Mouse (Mus musculus) heart, embryonic 15.5 days (tissue): ENCODE results near the gene Riok2. TPM values are rescaled to one million over a fixed set of nuclear protein-coding genes. Genes with fewer than 3 reads are reported as not detected.
"Not testable (repeated sequence)": the region's sequence is repeated elsewhere in the genome, so short reads cannot be mapped to it uniquely, and the experiment has no call there.

Experiments
- ATAC-seq: fragments of 200-750 bp; cut with Nextera tagmentation; replicated peaks from 2 replicates; pipeline ENCODE4 v1.8.0; 2017; ENCODE audit warnings: low read depth, moderate TSS enrichment; ENCODE audit not compliant: insufficient number of reproducible peaks, insufficient read depth, low FRiP score
- H3K27ac ChIP-seq: fragments of 300-500 bp; sonication (generic); 2 replicates; pipeline ENCODE4 v1.5.1; 2015; ENCODE audit warnings: mild to moderate bottlenecking, inconsistent platforms
- H3K27me3 ChIP-seq: fragments of 300-500 bp; sonication (generic); 2 replicates; pipeline ENCODE4 v1.6.1; 2015; ENCODE audit warnings: inconsistent platforms
- H3K36me3 ChIP-seq: fragments of 300-500 bp; sonication (generic); 2 replicates; pipeline ENCODE4 v1.6.1; 2015; ENCODE audit warnings: mild to moderate bottlenecking, inconsistent platforms
- H3K4me1 ChIP-seq: fragments of 300-500 bp; sonication (generic); replicated peaks from 2 replicates; pipeline ENCODE4 v1.6.1; 2015; ENCODE audit warnings: inconsistent platforms
- H3K4me2 ChIP-seq: fragments of 300-500 bp; sonication (generic); 2 replicates; pipeline ENCODE4 v1.6.1; 2015; ENCODE audit warnings: inconsistent platforms, mild to moderate bottlenecking, moderate library complexity
- H3K4me3 ChIP-seq: fragments of 300-500 bp; sonication (generic); 2 replicates; pipeline ENCODE4 v1.5.1; 2015; ENCODE audit warnings: mild to moderate bottlenecking, inconsistent platforms
- H3K9ac ChIP-seq: fragments of 300-500 bp; sonication (generic); 2 replicates; pipeline ENCODE4 v1.6.1; 2015; ENCODE audit warnings: mild to moderate bottlenecking, inconsistent platforms
- H3K9me3 ChIP-seq: fragments of 300-500 bp; sonication (generic); replicated peaks from 2 replicates; pipeline ENCODE4 v1.6.1; 2016; ENCODE audit warnings: inconsistent platforms
- WGBS: fragments of 180-500 bp; shearing (Covaris S2); methylation state at CpG from one replicate; pipeline ENCODE4 v1.1.7; 2015; ENCODE audit warnings: mixed read lengths; 5-methylcytosine and 5-hydroxymethylcytosine counted together
- polyA plus RNA-seq: library from polyadenylated mRNA; unstranded; fragments of >200 nt; fragmentation: Nextera tagmentation; extraction: Ambion mirVana; gene quantifications from 2 replicates; pipeline ENCODE4 v1.2.1, GENCODE M21; 2015

The Riok2 gene
- 17.9 and 21.3 TPM in 2 replicates for polyA plus RNA-seq

- WGBS, result under 1% methylated on average over 48 of the region's 48 CpGs
- H3K4me2 ChIP-seq, result peak within 1 kb of the TSS; percentile 82
- ATAC-seq, result peak; percentile 97
- H3K27ac ChIP-seq, result peak within 1 kb of the TSS; percentile 93
- no peaks in the 10 kb centered on the region for H3K9me3 ChIP-seq
- H3K27me3 ChIP-seq, result no peaks in the 10 kb centered on the region
- no peaks in the 10 kb centered on the region; the same call in 1 of the 2 replicates for H3K36me3 ChIP-seq
- H3K4me3 ChIP-seq, result peak within 1 kb of the TSS; percentile 82
- H3K9ac ChIP-seq, result peak within 1 kb of the TSS; percentile 89
- H3K4me1 ChIP-seq, result peaks cover 12% of the 10 kb centered on the region
Observed at GRCm38 (mm10) chr17:17373918-17374910, at the start of gene Riok2. TSS of gene Riok2 (plus strand) at chr17:17374309.

GRCm38 (mm10) chr17:17326022-17326421 is 48.1 kb upstream of the Riok2 start:
- WGBS, result 84% methylated on average over 1 of the region's 1 CpGs
- not testable (repeated sequence) for H3K27ac ChIP-seq, ATAC-seq

GRCm38 (mm10) chr17:17326636-17327035 is 47.5 kb upstream of the Riok2 start:
- H3K4me1 ChIP-seq, result no peaks in the 10 kb centered on the region
- WGBS, result 84% methylated on average over 4 of the region's 4 CpGs
- H3K9ac ChIP-seq, result no peak overlapping the region
- no peaks in the 10 kb centered on the region; the same call in 1 of the 2 replicates for H3K9me3 ChIP-seq
- no peaks in the 10 kb centered on the region for H3K27me3 ChIP-seq
- no peak overlapping the region for H3K27ac ChIP-seq
- ATAC-seq, result no peak
- no peaks in the 10 kb centered on the region for H3K36me3 ChIP-seq
- no peak overlapping the region for H3K4me3 ChIP-seq
- no peak overlapping the region for H3K4me2 ChIP-seq

More at GRCm38 (mm10) chr17:17326022-17326421, 48.1 kb upstream of the Riok2 start:
- not testable (repeated sequence) for H3K9me3 ChIP-seq, H3K4me2 ChIP-seq, H3K9ac ChIP-seq, H3K36me3 ChIP-seq, H3K4me3 ChIP-seq, H3K4me1 ChIP-seq, H3K27me3 ChIP-seq

GRCm38 (mm10) chr17:17345374-17346183 is 28.5 kb upstream of the Riok2 start:
- H3K27me3 ChIP-seq, H3K36me3 ChIP-seq, H3K9me3 ChIP-seq, ATAC-seq, H3K9ac ChIP-seq, H3K27ac ChIP-seq, H3K4me1 ChIP-seq: not testable (repeated sequence)
- 4% methylated on average over 36 of the region's 40 CpGs for WGBS
- H3K4me2 ChIP-seq, result peak overlapping the region; percentile 63
- peak overlapping the region; percentile 40 for H3K4me3 ChIP-seq

GRCm38 (mm10) chr17:17346281-17346680 is 27.8 kb upstream of the Riok2 start:
- not testable (repeated sequence) for H3K9me3 ChIP-seq, ATAC-seq, H3K36me3 ChIP-seq, H3K9ac ChIP-seq, H3K27me3 ChIP-seq, H3K4me1 ChIP-seq, H3K27ac ChIP-seq
- WGBS, result 44% methylated on average over 4 of the region's 4 CpGs
- Histone ChIP-seq H3K4me3 (peak overlapping the region; percentile 40), H3K4me2 (peak overlapping the region; percentile 63)

GRCm38 (mm10) chr17:17373550-17373917 is 575 bp upstream of the Riok2 start:
- peak overlapping the region; percentile 82 for H3K4me2 ChIP-seq
- peak overlapping the region; percentile 93 for H3K27ac ChIP-seq
- H3K4me1 ChIP-seq, result peaks cover 12% of the 10 kb centered on the region
- no peak for ATAC-seq
- 4% methylated on average over 6 of the region's 6 CpGs for WGBS
- no peaks in the 10 kb centered on the region for H3K27me3 ChIP-seq
- H3K4me3 ChIP-seq, result peak overlapping the region; percentile 82
- no peaks in the 10 kb centered on the region for H3K9me3 ChIP-seq
- H3K36me3 ChIP-seq, result no peaks in the 10 kb centered on the region
- peak overlapping the region; percentile 89 for H3K9ac ChIP-seq

- ATAC-seq, result no peak
- Histone ChIP-seq H3K9me3 (no peaks in the 10 kb centered on the region), H3K9ac (no peak overlapping the region), H3K27me3 (no peaks in the 10 kb centered on the region), H3K4me3 (peak overlapping the region; percentile 82), H3K4me2 (peak overlapping the region; percentile 82), H3K27ac (no peak overlapping the region), H3K4me1 (peaks cover 12% of the 10 kb centered on the region), H3K36me3 (peaks cover 2% of the 10 kb centered on the region; the same call in 1 of the 2 replicates)
- 85% methylated on average over 3 of the region's 3 CpGs for whole genome bisulfite sequencing
Observed at GRCm38 (mm10) chr17:17375581-17375980, 1.5 kb downstream of the Riok2 start.

- no peaks in the 10 kb centered on the region for H3K4me1 ChIP-seq
- no peak overlapping the region for H3K27ac ChIP-seq
- WGBS, result 96% methylated on average over 4 of the region's 4 CpGs
- no peaks in the 10 kb centered on the region for H3K27me3 ChIP-seq
- no peak overlapping the region for H3K4me3 ChIP-seq
- peaks cover 57% of the 10 kb centered on the region for H3K36me3 ChIP-seq
- no peak overlapping the region for H3K4me2 ChIP-seq
- ATAC-seq, result no peak
- no peaks in the 10 kb centered on the region for H3K9me3 ChIP-seq
- no peak overlapping the region for H3K9ac ChIP-seq
Observed at GRCm38 (mm10) chr17:17383703-17384102, 9.6 kb downstream of the Riok2 start.

GRCm38 (mm10) chr17:17384502-17384901 is 10.4 kb downstream of the Riok2 start:
- H3K9me3 ChIP-seq, result no peaks in the 10 kb centered on the region
- no peaks in the 10 kb centered on the region for H3K27me3 ChIP-seq
- H3K27ac ChIP-seq, result no peak overlapping the region
- H3K4me3 ChIP-seq, result no peak overlapping the region
- H3K9ac ChIP-seq, result no peak overlapping the region
- H3K4me2 ChIP-seq, result no peak overlapping the region
- WGBS, result 86% methylated on average over 3 of the region's 3 CpGs
- H3K36me3 ChIP-seq, result peaks cover 61% of the 10 kb centered on the region
- H3K4me1 ChIP-seq, result no peaks in the 10 kb centered on the region
- no peak for ATAC-seq

- Histone ChIP-seq H3K4me3 (no peak overlapping the region), H3K27me3 (no peaks in the 10 kb centered on the region), H3K4me2 (no peak overlapping the region), H3K9ac (no peak overlapping the region), H3K36me3 (peaks cover 61% of the 10 kb centered on the region), H3K27ac (no peak overlapping the region), H3K9me3 (no peaks in the 10 kb centered on the region), H3K4me1 (no peaks in the 10 kb centered on the region)
- no peak for ATAC-seq
- WGBS, result 84% methylated on average over 2 of the region's 2 CpGs
Observed at GRCm38 (mm10) chr17:17386117-17386516, 12.0 kb downstream of the Riok2 start.

GRCm38 (mm10) chr17:17391823-17392222 is 17.7 kb downstream of the Riok2 start:
- Histone ChIP-seq H3K9ac (no peak overlapping the region), H3K36me3 (peaks cover 39% of the 10 kb centered on the region), H3K27me3 (no peaks in the 10 kb centered on the region), H3K4me3 (no peak overlapping the region), H3K4me2 (no peak overlapping the region), H3K9me3 (no peaks in the 10 kb centered on the region), H3K4me1 (no peaks in the 10 kb centered on the region), H3K27ac (no peak overlapping the region)
- ATAC-seq, result no peak
- 88% methylated on average over 4 of the region's 4 CpGs for WGBS
